Mouse (Mus musculus): ENCODE measurements at regions not wholly inside any gene's neighbourhood (a gene's known extent, or its start where the extent isn't known, plus 50 kb on each side); places are given as distances from the start of the nearest gene placed in this dataset.

DNA sequence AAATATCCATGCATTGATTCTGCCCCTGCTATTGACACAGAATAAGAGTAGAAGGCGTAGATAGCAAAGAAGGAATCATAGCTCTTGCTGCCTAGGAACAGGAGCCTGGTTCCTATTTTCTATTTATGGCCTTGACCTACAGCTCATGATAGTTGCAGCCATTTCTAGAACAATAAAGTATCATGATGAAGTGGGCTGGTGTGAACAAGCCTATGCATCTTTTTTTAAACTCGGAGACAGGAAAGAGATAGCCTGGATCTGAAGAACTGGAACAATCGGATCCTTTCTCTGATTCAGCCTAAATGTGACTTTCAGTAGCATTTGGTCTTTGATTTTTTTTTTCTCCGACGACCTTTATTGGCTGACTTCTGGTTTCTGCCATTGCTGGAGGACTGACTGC is 541.4 kb downstream of the Galc start:
- DNase-seq (ENCODE audit: low spot score in 2 of 2), result no peak

Data from spleen, postnatal 14 days (tissue).